Mouse (Mus musculus): ENCODE data around the gene Ren1. TPM values are rescaled to one million over a fixed set of nuclear protein-coding genes. Genes with fewer than 3 reads are reported as not detected.
A peak's percentile ranks its signal among the peaks of the same experiment; 100 is the strongest.
"Not testable (repeated sequence)": the region's sequence is repeated elsewhere in the genome, so short reads cannot be mapped to it uniquely, and the experiment has no call there.

Gene Ren1
- not detected for total RNA-seq (2021)
- long read RNA-seq, experiment 1 = 0 reads
- long read RNA-seq, experiment 2 = 0 reads

- no peak for DNase-seq
These were observed at the start of gene Ren1 for GRCm38 (mm10) chr1:133350210-133350609. Gene Ren1 (plus strand): TSS chr1:133350510.

GRCm38 (mm10) chr1:133302540-133302939 is 47.8 kb upstream of the Ren1 start:
- DNase-seq = peak; percentile 35

- DNase-seq = peak; percentile 71
These were observed 43.5 kb upstream of the Ren1 start for GRCm38 (mm10) chr1:133306842-133307241.

- DNase-seq = no peak
These were observed 43.0 kb upstream of the Ren1 start for GRCm38 (mm10) chr1:133307318-133307717.

GRCm38 (mm10) chr1:133309652-133310267 is 40.5 kb upstream of the Ren1 start, which contains the start of gene Golt1a:
Gene Golt1a (plus strand): TSS chr1:133309800.
- DNase-seq = no peak

- DNase-seq = no peak
These were observed 39.1 kb upstream of the Ren1 start for GRCm38 (mm10) chr1:133311240-133311639.

- DNase-seq = no peak
These were observed 38.4 kb upstream of the Ren1 start for GRCm38 (mm10) chr1:133311946-133312345.

- no peak for DNase-seq
These were observed 35.9 kb upstream of the Ren1 start for GRCm38 (mm10) chr1:133314364-133314763.

- no peak for DNase-seq
These were observed 34.5 kb upstream of the Ren1 start for GRCm38 (mm10) chr1:133315775-133316174.

GRCm38 (mm10) chr1:133316577-133316976 is 33.7 kb upstream of the Ren1 start:
- DNase-seq = no peak

- DNase-seq = no peak
These were observed 33.2 kb upstream of the Ren1 start for GRCm38 (mm10) chr1:133317149-133317548.

- no peak for DNase-seq
These were observed 28.9 kb upstream of the Ren1 start, which contains the start of gene Kiss1 for GRCm38 (mm10) chr1:133321267-133321925. Gene Kiss1 (plus strand): TSS chr1:133321875.

- DNase-seq = no peak
These were observed 27.0 kb upstream of the Ren1 start for GRCm38 (mm10) chr1:133323333-133323732.

GRCm38 (mm10) chr1:133325951-133326350 is 24.4 kb upstream of the Ren1 start:
- DNase-seq = no peak

- no peak for DNase-seq
These were observed 23.2 kb upstream of the Ren1 start for GRCm38 (mm10) chr1:133327094-133327493.

GRCm38 (mm10) chr1:133328299-133328795 is 22.0 kb upstream of the Ren1 start:
- no peak for DNase-seq

- no peak for DNase-seq
These were observed 21.2 kb upstream of the Ren1 start for GRCm38 (mm10) chr1:133328896-133329637.

GRCm38 (mm10) chr1:133329638-133329964 is 20.7 kb upstream of the Ren1 start:
- DNase-seq = no peak

GRCm38 (mm10) chr1:133331142-133331541 is 19.2 kb upstream of the Ren1 start:
- DNase-seq = no peak

GRCm38 (mm10) chr1:133332656-133333430 is 17.5 kb upstream of the Ren1 start:
- no peak for DNase-seq

- no peak for DNase-seq
These were observed 16.4 kb upstream of the Ren1 start for GRCm38 (mm10) chr1:133333937-133334336.

- DNase-seq = not testable (repeated sequence)
These were observed 9.9 kb upstream of the Ren1 start for GRCm38 (mm10) chr1:133340403-133340802.

Data from gastrocnemius, postnatal 25 days (tissue).